In the genomic region with DNA sequence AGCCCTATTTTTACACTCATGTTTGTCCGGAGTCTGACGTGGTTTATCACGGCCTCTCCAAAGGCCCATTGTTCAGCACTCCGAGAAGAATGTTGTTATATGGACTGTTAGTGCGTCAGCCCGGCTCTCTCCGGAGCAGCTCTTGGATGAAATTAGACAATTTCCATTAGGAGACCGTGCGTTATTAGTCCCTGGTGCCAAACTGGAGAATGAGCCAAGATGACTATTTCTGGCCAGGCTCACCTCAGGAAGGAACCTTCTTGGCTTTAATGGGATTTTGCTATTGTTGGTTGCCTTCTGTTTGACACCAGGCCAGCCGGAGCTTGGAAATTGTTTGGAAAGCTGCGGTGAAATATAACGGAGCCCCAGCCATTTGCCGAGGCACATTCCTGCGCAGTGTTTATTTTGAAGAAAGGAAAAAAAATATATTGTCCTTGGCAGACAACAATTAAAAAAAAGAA, we compare ENCODE assay signal across 9 mouse cellular contexts. TPM values are rescaled to one million over a fixed set of nuclear protein-coding genes. Genes with fewer than 3 reads are reported as not detected.
DNase-seq lines count a peak whose midpoint lies in the region; ATAC-seq and TF ChIP-seq lines count a peak whose summit lies in the region.
"Had no signal": no experiment of that assay in that cellular context is flagged by ENCODE, and none has a peak within 500 bp of the region (broad histone marks: within the 10 kb centered on the region; RNA-seq: fewer than 3 reads in every experiment).

No protein-coding gene starts in this region.

- no peaks in the 10 kb centered on the region for H3K27me3 ChIP-seq in lung, embryonic 14.5 days (ENCODE audit: insufficient read depth, low read length)
- no peaks in the 10 kb centered on the region for H3K27me3 ChIP-seq in midbrain, embryonic 14.5 days (ENCODE audit: control insufficient read depth, insufficient read depth, low read length)
- H3K27me3 ChIP-seq: neural tube, embryonic 12.5 days had no signal

- DNase-seq in cerebellum, adult 11-12 months, result peak; percentile 27
- DNase-seq in cerebellum, adult 11 months, result no peak
- DNase-seq in cerebellum, adult 9-11 months, result peak; percentile 31
- DNase-seq in heart, postnatal 36 days, result peak; percentile 56 to 71
- peak; percentile 86 for DNase-seq in lung, embryonic 14.5 days
- no peak for DNase-seq in midbrain, embryonic 14.5 days
- no peak for DNase-seq in layer of hippocampus, postnatal 36 days
- DNase-seq in frontal cortex, postnatal 14 days (ENCODE audit: low spot score in 2 of 2), result no peak

- 25% methylated on average over 14 of the region's 14 CpGs for WGBS in lung, embryonic 14.5 days
- WGBS in midbrain, embryonic 14.5 days, result 70% methylated on average over 14 of the region's 14 CpGs

- H3K9me3 ChIP-seq in lung, embryonic 14.5 days (ENCODE audit: low read depth, low read length), result no peaks in the 10 kb centered on the region
- H3K9me3 ChIP-seq in midbrain, embryonic 14.5 days (ENCODE audit: control insufficient read depth, low read length), result no peaks in the 10 kb centered on the region
- H3K9me3 ChIP-seq: neural tube, embryonic 12.5 days had no signal

- intact Hi-C loops in heart, postnatal 36 days (cut with DNase I), result loop anchor here (2.0 kb wide), 1 partner anchor 22 kb away; no protein-coding TSS in a partner anchor

- peak; percentile 68 for ATAC-seq in lung, embryonic 14.5 days (ENCODE audit: insufficient read depth)
- ATAC-seq in midbrain, embryonic 14.5 days (ENCODE audit: low FRiP score, low TSS enrichment), result no peak

- H3K9ac ChIP-seq in lung, embryonic 14.5 days, result no peak overlapping the region
- H3K9ac ChIP-seq in midbrain, embryonic 14.5 days (replicated peaks; ENCODE audit: low read length), result no peak overlapping the region
- H3K9ac ChIP-seq: neural tube, embryonic 12.5 days had no signal

- H3K4me3 ChIP-seq in lung, embryonic 14.5 days (ENCODE audit: low read depth, low read length), result no peak overlapping the region
- H3K4me3 ChIP-seq in midbrain, embryonic 14.5 days (replicated peaks; ENCODE audit: low read depth, low read length), result no peak overlapping the region
- H3K4me3 ChIP-seq: neural tube, embryonic 12.5 days had no signal

- H3K36me3 ChIP-seq in lung, embryonic 14.5 days (ENCODE audit: insufficient read depth), result no peaks in the 10 kb centered on the region
- H3K36me3 ChIP-seq in midbrain, embryonic 14.5 days (ENCODE audit: control insufficient read depth, insufficient read depth, low read length), result no peaks in the 10 kb centered on the region
- H3K36me3 ChIP-seq: neural tube, embryonic 12.5 days had no signal

- TF ChIP-seq CTCF in lung, embryonic 14.5 days (IDR thresholded peaks at IDR 0.05; ENCODE audit: low read depth), result no peak

- H3K4me2 ChIP-seq in lung, embryonic 14.5 days, result peak overlapping the region; percentile 40; the same call in 1 of the 2 replicates
- H3K4me2 ChIP-seq in midbrain, embryonic 14.5 days (ENCODE audit: low read length), result no peak overlapping the region
- H3K4me2 ChIP-seq: neural tube, embryonic 12.5 days had no signal

- H3K27ac ChIP-seq in lung, embryonic 14.5 days (ENCODE audit: low read depth), result 0 out of 2 replicates have a peak overlapping the region, but pooled peaks have one; percentile 36
- no peak overlapping the region for H3K27ac ChIP-seq in midbrain, embryonic 14.5 days (replicated peaks; ENCODE audit: low read depth, low read length)
- H3K27ac ChIP-seq: neural tube, embryonic 12.5 days had no signal

- peaks cover 3% of the 10 kb centered on the region; the same call in 1 of the 2 replicates for H3K4me1 ChIP-seq in lung, embryonic 14.5 days (ENCODE audit: insufficient read depth)
- no peaks in the 10 kb centered on the region for H3K4me1 ChIP-seq in midbrain, embryonic 14.5 days (ENCODE audit: control insufficient read depth, insufficient read depth, low read length)

RNA-seq across cellular contexts. Expression of gene Hlx, which starts 16.3 kb away (rescaled TPM):
- total RNA-seq in heart, postnatal 36 days (2021), result 10 to 100 TPM in 1 of 2 experiments, 1 to 10 TPM in 1; 9.9 to 14.5 TPM
- polyA plus RNA-seq in lung, embryonic 14.5 days (2014; fragmentation: Nextera tagmentation; extraction: Ambion mirVana), result 27.8 and 28.2 TPM in 2 replicates
- 0.35 and 1.2 TPM in 2 replicates for polyA plus RNA-seq in midbrain, embryonic 14.5 days (2014; fragmentation: Nextera tagmentation; extraction: Ambion mirVana)
- under 1 TPM; 0.75 to 0.81 TPM for total RNA-seq in layer of hippocampus, postnatal 36 days (2021)

Comparison
In these comparisons a context has a peak if more than half of its experiments do, and no peak if none do; other contexts are left out.
1. DNase-seq: peak in cerebellum, adult 11-12 months (single experiment), cerebellum, adult 9-11 months (single experiment), heart, postnatal 36 days (2 of 2) and lung, embryonic 14.5 days (single experiment); none in cerebellum, adult 11 months (single experiment), midbrain, embryonic 14.5 days (single experiment), layer of hippocampus, postnatal 36 days (0 of 2) and frontal cortex, postnatal 14 days (0 of 2).
2. RNA of gene Hlx, which starts 16.3 kb away (total RNA-seq): 9.9 to 14.5 TPM in heart, postnatal 36 days; 0.75 to 0.81 TPM in layer of hippocampus, postnatal 36 days; every median in the first group is over 4 times any median in the second.